Mouse (Mus musculus) neural tube, embryonic 14.5 days (tissue): Measurements from ENCODE around the gene Btbd19. TPM values are rescaled to one million over a fixed set of nuclear protein-coding genes. Genes with fewer than 3 reads are reported as not detected.

Experiments
- ATAC-seq: fragments of 200-750 bp; cut with Nextera tagmentation; 2 replicates; pipeline ENCODE4 v1.8.0; 2017; ENCODE audit warnings: low read depth, mild to moderate bottlenecking, moderate TSS enrichment, moderate library complexity
- H3K27ac ChIP-seq: fragments of 300-500 bp; sonication (generic); 2 replicates; pipeline ENCODE4 v1.5.1; 2014; ENCODE audit warnings: low read depth, mild to moderate bottlenecking, control low read depth, low read length, moderate library complexity, mixed read lengths
- H3K27me3 ChIP-seq: fragments of 300-500 bp; sonication (generic); 2 replicates; pipeline ENCODE4 v1.6.1; 2014; ENCODE audit warnings: low read length; ENCODE audit not compliant: control insufficient read depth, insufficient read depth
- H3K36me3 ChIP-seq: fragments of 300-500 bp; sonication (generic); 2 replicates; pipeline ENCODE4 v1.6.1; 2014; ENCODE audit warnings: low read length, mixed read lengths; ENCODE audit not compliant: control insufficient read depth, insufficient read depth
- H3K4me1 ChIP-seq: fragments of 300-500 bp; sonication (generic); 2 replicates; pipeline ENCODE4 v1.6.1; 2014; ENCODE audit warnings: low read length; ENCODE audit not compliant: control insufficient read depth, insufficient read depth
- H3K4me2 ChIP-seq: fragments of 300-500 bp; sonication (generic); 2 replicates; pipeline ENCODE4 v1.6.1; 2014; ENCODE audit warnings: mild to moderate bottlenecking, low read depth, low read length, control low read depth
- H3K4me3 ChIP-seq: fragments of 300-500 bp; sonication (generic); 2 replicates; pipeline ENCODE4 v1.5.1; 2014; ENCODE audit warnings: low read depth, low read length, control low read depth, mixed read lengths
- H3K9ac ChIP-seq: fragments of 300-500 bp; sonication (generic); replicated peaks from 2 replicates; pipeline ENCODE4 v1.6.1; 2014; ENCODE audit warnings: low read depth, mild to moderate bottlenecking, control low read depth, low read length, mixed read lengths
- H3K9me3 ChIP-seq: fragments of 300-500 bp; sonication (generic); 2 replicates; pipeline ENCODE4 v1.6.1; 2016; ENCODE audit warnings: low read length; ENCODE audit not compliant: control insufficient read depth
- WGBS: fragments of 180-500 bp; shearing (Covaris S2); extraction: QIAGEN DNeasy Blood & Tissue Kit; methylation state at CpG from one replicate; pipeline ENCODE4 v1.1.7; 2014; 5-methylcytosine and 5-hydroxymethylcytosine counted together
- polyA plus RNA-seq: library from polyadenylated mRNA; unstranded; fragments of >200 nt; fragmentation: Nextera tagmentation; extraction: Ambion mirVana; gene quantifications from 2 replicates; pipeline ENCODE4 v1.2.1, GENCODE M21; 2014

Gene Btbd19
- polyA plus RNA-seq, 1 experiment from 2014 or later: 3.9 TPM

GRCm38 (mm10) chr4:117120445-117121414, 4.8 kb downstream of the Btbd19 start:
- H3K9me3 ChIP-seq: no peaks in the 10 kb centered on the region
- ATAC-seq: peak; percentile 94
- WGBS: under 1% methylated on average over 69 of the region's 69 CpGs

GRCm38 (mm10) chr4:117120052-117120444, 5.5 kb downstream of the Btbd19 start:
- H3K36me3 ChIP-seq: no peaks in the 10 kb centered on the region
- no peaks in the 10 kb centered on the region for H3K27me3 ChIP-seq
- peak overlapping the region; percentile 73 for H3K9ac ChIP-seq
- WGBS: 5% methylated on average over 10 of the region's 10 CpGs
- peak overlapping the region; percentile 95 for H3K27ac ChIP-seq
- H3K9me3 ChIP-seq: no peaks in the 10 kb centered on the region
- peak; percentile 18 for ATAC-seq
- peak overlapping the region; percentile 75 for H3K4me2 ChIP-seq
- H3K4me1 ChIP-seq: peaks cover 7% of the 10 kb centered on the region; the same call in 1 of the 2 replicates
- peak overlapping the region; percentile 66 for H3K4me3 ChIP-seq

More at GRCm38 (mm10) chr4:117120445-117121414, 4.8 kb downstream of the Btbd19 start:
- Histone ChIP-seq H3K4me2 (peak overlapping the region; percentile 75), H3K9ac (peak overlapping the region; percentile 73), H3K27me3 (no peaks in the 10 kb centered on the region), H3K36me3 (no peaks in the 10 kb centered on the region), H3K27ac (peak overlapping the region; percentile 95), H3K4me3 (peak overlapping the region; percentile 66), H3K4me1 (peaks cover 14% of the 10 kb centered on the region; the same call in 1 of the 2 replicates)

GRCm38 (mm10) chr4:117119636-117120035, 5.9 kb downstream of the Btbd19 start:
- Histone ChIP-seq H3K9ac (peak overlapping the region; percentile 73), H3K27ac (peak overlapping the region; percentile 95), H3K9me3 (no peaks in the 10 kb centered on the region), H3K4me1 (peaks cover 5% of the 10 kb centered on the region; the same call in 1 of the 2 replicates), H3K36me3 (no peaks in the 10 kb centered on the region), H3K4me3 (peak overlapping the region; percentile 66), H3K4me2 (peak overlapping the region; percentile 75), H3K27me3 (no peaks in the 10 kb centered on the region)
- 72% methylated on average over 5 of the region's 5 CpGs for WGBS
- 0 out of 2 replicates have a peak, but pooled peaks have one; percentile 9 for ATAC-seq

- H3K4me1 ChIP-seq: peaks cover 5% of the 10 kb centered on the region; the same call in 1 of the 2 replicates
- H3K36me3 ChIP-seq: no peaks in the 10 kb centered on the region; the same call in 1 of the 2 replicates
- no peak overlapping the region for H3K4me2 ChIP-seq
- no peak overlapping the region for H3K27ac ChIP-seq
- WGBS: 97% methylated on average over 7 of the region's 7 CpGs
- ATAC-seq: no peak
- no peaks in the 10 kb centered on the region for H3K9me3 ChIP-seq
- H3K4me3 ChIP-seq: no peak overlapping the region
- no peaks in the 10 kb centered on the region for H3K27me3 ChIP-seq
- no peak overlapping the region for H3K9ac ChIP-seq
Observed at GRCm38 (mm10) chr4:117117931-117118330, 7.6 kb downstream of the Btbd19 start.

- Histone ChIP-seq H3K9ac (no peak overlapping the region), H3K4me3 (no peak overlapping the region), H3K4me1 (peaks cover 5% of the 10 kb centered on the region; the same call in 1 of the 2 replicates), H3K27ac (no peak overlapping the region), H3K36me3 (peaks cover 5% of the 10 kb centered on the region), H3K9me3 (no peaks in the 10 kb centered on the region), H3K4me2 (no peak overlapping the region), H3K27me3 (no peaks in the 10 kb centered on the region)
- 88% methylated on average over 5 of the region's 5 CpGs for WGBS
- no peak for ATAC-seq
Observed at GRCm38 (mm10) chr4:117115592-117115991, 9.9 kb downstream of the Btbd19 start.

- Histone ChIP-seq H3K36me3 (peaks cover 13% of the 10 kb centered on the region), H3K27me3 (no peaks in the 10 kb centered on the region), H3K9ac (no peak overlapping the region), H3K4me2 (no peak overlapping the region), H3K9me3 (no peaks in the 10 kb centered on the region), H3K27ac (no peak overlapping the region), H3K4me1 (no peaks in the 10 kb centered on the region), H3K4me3 (no peak overlapping the region)
- no peak for ATAC-seq
- WGBS: 89% methylated on average over 1 of the region's 1 CpGs
Observed at GRCm38 (mm10) chr4:117113237-117113636, 12.3 kb downstream of the Btbd19 start.

- no peak overlapping the region for H3K4me2 ChIP-seq
- peaks cover 17% of the 10 kb centered on the region for H3K36me3 ChIP-seq
- 93% methylated on average over 10 of the region's 11 CpGs for WGBS
- no peak for ATAC-seq
- no peaks in the 10 kb centered on the region for H3K27me3 ChIP-seq
- H3K27ac ChIP-seq: no peak overlapping the region
- no peak overlapping the region for H3K9ac ChIP-seq
- H3K9me3 ChIP-seq: no peaks in the 10 kb centered on the region
- H3K4me3 ChIP-seq: no peak overlapping the region
- H3K4me1 ChIP-seq: no peaks in the 10 kb centered on the region
Observed at GRCm38 (mm10) chr4:117110985-117111384, 14.5 kb downstream of the Btbd19 start.

- no peak overlapping the region for H3K9ac ChIP-seq
- H3K27me3 ChIP-seq: no peaks in the 10 kb centered on the region
- ATAC-seq: no peak
- no peaks in the 10 kb centered on the region for H3K4me1 ChIP-seq
- 94% methylated on average over 13 of the region's 13 CpGs for WGBS
- no peak overlapping the region for H3K4me2 ChIP-seq
- H3K9me3 ChIP-seq: no peaks in the 10 kb centered on the region
- H3K4me3 ChIP-seq: no peak overlapping the region
- H3K36me3 ChIP-seq: peaks cover 17% of the 10 kb centered on the region
- H3K27ac ChIP-seq: no peak overlapping the region
Observed at GRCm38 (mm10) chr4:117110249-117110648, 15.3 kb downstream of the Btbd19 start.

- Histone ChIP-seq H3K9ac (no peak overlapping the region), H3K36me3 (peaks cover 17% of the 10 kb centered on the region), H3K27me3 (no peaks in the 10 kb centered on the region), H3K27ac (no peak overlapping the region), H3K4me1 (no peaks in the 10 kb centered on the region), H3K4me2 (no peak overlapping the region), H3K9me3 (no peaks in the 10 kb centered on the region), H3K4me3 (no peak overlapping the region)
- 93% methylated on average over 25 of the region's 25 CpGs for WGBS
- ATAC-seq: no peak
Observed at GRCm38 (mm10) chr4:117109330-117109729, 16.2 kb downstream of the Btbd19 start.
